Mouse (Mus musculus) lung, postnatal 0 days (tissue): ENCODE data around the gene Prr14.

Experiments used
- CTCF ChIP-seq: IDR thresholded peaks from 2 replicates; pipeline ENCODE4 v1.5.1; 2016; ENCODE audit warnings: antibody characterized with exemption, mild to moderate bottlenecking
- EP300 ChIP-seq: IDR thresholded peaks from 2 replicates; pipeline ENCODE4 v1.6.1; 2016; ENCODE audit warnings: antibody characterized with exemption, mild to moderate bottlenecking, control low read depth

GRCm38 (mm10) chr7:127453056-127453455 lies 6.4 kb upstream of the Prr14 start:
- TF ChIP-seq EP300 (no peak), CTCF (no peak)
